Mouse (Mus musculus) right cerebral cortex, postnatal 10 days (tissue): ENCODE results near the gene B4galnt3.
A peak's percentile ranks its signal among the peaks of the same experiment; 100 is the strongest.
"Not testable (repeated sequence)": the region's sequence is repeated elsewhere in the genome, so short reads cannot be mapped to it uniquely, and the experiment has no call there.

ENCODE experiments used
- DNase-seq, 2 experiments: peaks; one replicate each; pipeline ENCODE4 v3.0.0; 2021; ENCODE audit warnings: low spot score in 2 of 2

The B4galnt3 gene

GRCm38 (mm10) chr6:120294056-120294784 lies at the start of gene B4galnt3, which contains the start of gene D330020A13Rik:
TSS of gene B4galnt3 (minus strand) at chr6:120294559.
TSS of gene D330020A13Rik (plus strand) at chr6:120294364.
- peak; percentile 60 to 74 for DNase-seq

GRCm38 (mm10) chr6:120343992-120344391 lies 49.6 kb upstream of the B4galnt3 start:
- DNase-seq: no peak

DNA sequence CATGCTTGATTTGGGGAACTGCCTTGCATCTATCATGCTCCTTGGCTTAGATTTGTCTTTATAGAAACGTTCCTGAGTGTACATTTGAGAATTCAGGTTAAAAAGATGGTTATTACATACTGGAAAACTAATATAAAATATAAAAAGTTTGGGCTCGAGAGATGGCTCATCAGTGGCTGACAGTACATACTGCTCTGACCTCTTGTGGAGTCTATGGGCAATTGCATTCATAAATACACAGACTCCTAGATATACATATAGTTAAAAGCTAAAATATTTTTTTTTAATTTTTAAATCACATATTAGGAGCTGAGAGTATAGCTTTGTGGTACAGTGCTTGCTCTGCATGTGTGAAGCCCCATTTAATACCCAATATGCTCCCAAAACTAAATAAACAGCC lies 38.0 kb upstream of the B4galnt3 start:
- DNase-seq: no peak

DNA sequence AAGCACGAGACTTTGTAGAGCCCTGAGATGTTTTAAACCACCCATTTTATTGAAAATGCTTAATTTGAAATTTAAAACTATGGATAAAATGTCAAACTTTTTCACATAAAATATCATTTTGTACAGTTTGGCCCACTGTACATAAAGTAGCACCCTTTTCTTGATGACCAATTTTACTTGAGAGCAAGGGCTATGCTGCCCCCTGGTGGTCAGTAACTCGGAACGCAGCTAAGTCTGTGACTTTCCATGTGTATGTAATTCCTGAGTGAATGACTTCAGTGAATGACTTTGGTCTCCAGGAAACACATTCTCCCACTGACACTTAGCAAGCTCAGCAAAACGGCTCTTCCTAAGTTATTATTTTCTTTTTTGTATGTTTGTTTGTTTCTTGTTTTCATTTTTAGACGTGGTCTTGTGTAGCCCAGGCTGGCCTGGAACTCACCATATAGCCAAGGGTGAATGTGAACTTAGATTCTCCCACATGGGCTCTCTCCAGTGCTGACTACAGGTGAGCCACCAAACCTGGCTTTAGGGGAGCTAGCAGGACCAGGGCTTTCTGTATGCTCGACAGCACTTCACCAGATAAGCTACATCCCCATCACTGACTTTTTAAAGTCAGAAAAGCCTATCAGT lies 30.1 kb upstream of the B4galnt3 start:
- DNase-seq: peak; percentile 74 to 81

DNA sequence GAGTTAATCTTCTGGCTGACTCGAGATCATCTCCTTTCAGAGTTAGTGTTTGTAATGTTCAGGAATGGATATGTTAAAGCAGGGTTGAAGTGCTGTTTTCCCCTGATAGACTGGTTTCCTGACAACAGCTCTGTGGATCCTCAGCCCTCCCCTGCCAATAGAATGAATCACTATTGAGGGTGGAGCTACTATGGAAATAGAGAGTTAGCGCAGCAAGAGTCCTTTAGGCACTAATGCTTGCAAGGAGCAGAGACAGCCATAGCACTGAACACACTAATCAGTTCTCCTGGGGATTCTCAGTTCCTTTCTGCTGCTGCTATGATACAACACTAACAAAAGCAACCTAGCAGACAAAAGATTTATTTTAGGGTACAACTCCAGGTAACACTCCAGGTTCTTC lies 26.0 kb upstream of the B4galnt3 start:
- DNase-seq: no peak

DNA sequence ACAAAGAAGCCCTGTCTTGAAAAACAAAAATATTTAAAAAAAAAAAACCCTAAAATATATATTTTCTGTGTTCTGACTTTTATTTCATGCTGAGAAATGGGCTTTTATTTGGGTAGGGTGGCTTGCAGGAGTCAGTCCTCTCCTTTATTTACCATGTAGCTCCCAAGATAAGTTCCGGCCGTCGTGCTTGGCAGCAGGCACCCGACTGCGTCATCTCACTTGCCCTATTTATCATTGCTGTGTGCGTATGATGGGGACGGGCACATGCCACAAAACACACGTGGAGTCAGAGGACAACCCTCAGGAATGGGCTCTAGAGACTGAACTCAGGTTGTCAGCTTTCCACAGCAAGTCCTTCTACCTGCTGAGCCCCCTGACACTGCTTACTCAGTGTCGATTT lies 24.8 kb upstream of the B4galnt3 start:
- DNase-seq: no peak

DNA sequence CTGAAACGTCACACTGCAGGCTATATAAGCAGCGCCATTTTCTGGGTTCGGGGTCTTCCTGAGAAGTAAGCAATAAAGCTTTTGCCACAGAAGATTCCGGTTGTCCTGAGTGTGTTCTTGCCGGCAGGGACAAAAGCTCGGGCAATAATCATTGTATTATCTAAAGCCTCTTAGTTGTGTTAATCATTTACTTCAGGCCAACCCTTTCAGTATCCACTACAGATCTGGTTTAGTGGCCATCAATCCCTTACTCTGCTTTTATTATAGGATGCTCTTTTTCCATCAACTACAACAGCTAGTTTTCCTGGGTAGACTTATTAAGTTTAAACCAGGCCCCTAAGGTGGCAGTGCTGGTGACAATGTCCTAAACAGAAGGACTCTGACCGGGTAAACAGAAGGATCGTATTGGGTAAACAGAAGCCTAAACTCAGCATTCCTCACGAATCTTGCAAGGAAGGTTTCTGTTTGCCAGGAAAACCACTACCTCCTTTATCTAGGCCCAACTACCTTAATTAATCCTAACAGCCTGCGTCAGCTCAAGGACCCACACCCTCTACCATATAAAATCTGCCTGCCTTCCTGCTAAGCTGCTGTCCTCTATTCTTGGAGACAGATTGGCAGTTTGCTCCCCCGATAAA lies 24.1 kb upstream of the B4galnt3 start:
- no peak for DNase-seq

GRCm38 (mm10) chr6:120312443-120312842 lies 18.1 kb upstream of the B4galnt3 start:
- no peak for DNase-seq

GRCm38 (mm10) chr6:120309787-120310186 lies 15.4 kb upstream of the B4galnt3 start:
- DNase-seq: no peak

- DNase-seq: no peak
Measured at GRCm38 (mm10) chr6:120309338-120309737, 15.0 kb upstream of the B4galnt3 start.

GRCm38 (mm10) chr6:120306859-120307594 lies 12.7 kb upstream of the B4galnt3 start:
- no peak for DNase-seq

GRCm38 (mm10) chr6:120302755-120303316 lies 8.5 kb upstream of the B4galnt3 start:
- DNase-seq: peak in 1 of 2 experiments; percentile 29

DNA sequence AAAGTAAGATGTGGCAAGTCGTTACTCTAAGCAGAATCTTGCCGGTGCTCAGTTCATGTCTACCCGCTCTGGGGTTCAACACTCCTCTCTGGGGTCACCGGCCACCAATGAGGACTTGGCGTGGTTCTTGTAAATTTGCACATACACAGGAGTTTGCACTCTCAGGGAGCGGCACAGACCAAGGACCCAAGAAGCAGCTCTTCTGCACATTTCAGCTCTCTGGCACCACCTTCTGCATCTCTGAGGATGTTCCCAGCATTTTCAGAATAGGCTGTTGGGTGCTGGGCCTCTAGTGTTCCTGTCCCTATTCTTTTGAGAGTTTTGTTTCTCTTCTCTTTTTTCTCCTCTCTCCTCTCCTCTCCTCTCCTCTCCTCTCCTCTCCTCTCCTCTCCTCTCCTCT lies 6.8 kb upstream of the B4galnt3 start:
- DNase-seq: peak; percentile 63 to 73

DNA sequence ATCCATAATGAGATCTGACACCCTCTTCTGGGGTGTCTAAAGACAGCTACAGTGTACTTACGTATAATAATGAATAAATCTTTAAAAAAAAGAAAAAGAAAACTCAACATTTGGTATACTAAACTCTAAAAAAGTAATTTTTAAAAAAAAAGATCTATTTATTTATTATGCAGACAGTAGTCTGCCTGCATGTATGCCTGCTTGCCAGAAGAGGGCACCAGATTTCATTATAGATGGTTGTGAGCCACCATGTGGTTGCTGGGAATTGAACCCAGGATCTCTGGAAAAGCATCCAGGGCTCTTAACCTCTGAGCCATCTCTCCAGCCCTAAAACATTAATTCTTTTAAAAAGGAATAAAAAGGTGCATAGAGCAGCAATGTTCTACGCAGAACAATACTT lies 2.2 kb upstream of the B4galnt3 start:
- DNase-seq: not testable (repeated sequence)

GRCm38 (mm10) chr6:120294785-120295133 lies 400 bp upstream of the B4galnt3 start:
- peak; percentile 35 to 47 for DNase-seq

GRCm38 (mm10) chr6:120291396-120292009 lies 2.9 kb downstream of the B4galnt3 start:
- DNase-seq: no peak

DNA sequence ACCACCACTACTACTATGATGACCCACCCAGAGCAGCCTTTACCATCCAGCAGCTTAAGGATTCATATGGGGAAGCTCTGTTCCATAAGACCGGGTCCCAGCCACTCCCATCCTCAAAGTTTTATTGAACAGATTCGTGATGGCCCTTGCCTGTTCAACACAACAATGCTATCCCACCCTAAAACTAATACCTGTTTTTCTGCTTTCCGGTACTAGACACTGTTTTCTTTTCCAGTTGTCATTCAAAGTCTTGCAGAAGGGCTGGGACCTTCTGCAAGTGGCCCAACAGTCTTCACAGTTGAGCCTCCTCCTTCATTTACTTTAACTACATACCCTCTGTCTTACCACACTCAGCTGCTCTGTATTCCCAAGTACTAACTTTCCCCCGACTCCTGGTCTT lies 4.9 kb downstream of the B4galnt3 start:
- no peak for DNase-seq

- DNase-seq: no peak
Measured at GRCm38 (mm10) chr6:120288541-120288940, 5.8 kb downstream of the B4galnt3 start.

DNA sequence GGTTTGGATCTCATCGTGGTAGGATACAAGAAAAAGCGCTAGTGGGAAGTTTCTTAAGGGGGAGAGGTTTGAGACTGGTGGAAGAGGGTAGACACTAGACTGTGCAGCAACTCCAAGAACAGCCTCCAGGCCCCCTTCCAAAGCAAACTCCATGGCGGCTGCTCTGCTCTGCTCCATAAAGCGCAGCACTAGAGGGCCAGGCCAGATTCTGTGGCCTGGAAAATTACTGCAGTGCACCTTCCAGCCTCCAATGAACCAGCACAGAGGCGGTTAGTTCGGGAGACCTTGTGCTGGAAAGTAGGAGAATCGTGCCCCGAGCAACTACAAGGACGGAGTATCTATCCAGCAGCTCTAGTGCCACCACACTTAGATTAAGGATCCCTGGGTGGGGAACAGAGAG lies 7.1 kb downstream of the B4galnt3 start:
- no peak for DNase-seq

DNA sequence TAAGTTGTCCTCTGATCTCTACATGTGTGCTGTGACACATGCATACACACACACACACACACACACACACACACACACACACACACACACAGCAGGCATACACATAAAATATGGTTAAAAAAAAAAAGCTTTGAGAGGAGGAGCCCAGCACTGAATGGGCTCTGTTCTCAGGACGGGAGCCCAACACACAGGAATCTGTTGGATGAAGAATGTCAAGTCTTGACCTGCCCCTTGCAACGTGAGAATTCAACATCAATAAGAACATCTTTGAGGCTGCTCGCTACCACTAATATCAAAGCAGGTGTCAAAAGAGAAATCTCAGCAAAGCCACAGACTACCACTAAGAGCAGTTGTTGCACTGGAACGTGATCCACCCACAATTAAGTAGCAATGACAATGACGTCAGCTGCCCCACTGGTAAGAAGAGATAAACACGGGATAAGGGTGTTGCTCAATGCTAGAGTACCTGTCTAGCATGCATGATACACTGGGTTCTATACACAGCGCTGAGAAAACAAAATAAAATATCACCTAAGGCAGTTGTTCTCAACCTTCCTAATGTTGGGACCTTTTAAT lies 17.4 kb downstream of the B4galnt3 start:
- DNase-seq: no peak

DNA sequence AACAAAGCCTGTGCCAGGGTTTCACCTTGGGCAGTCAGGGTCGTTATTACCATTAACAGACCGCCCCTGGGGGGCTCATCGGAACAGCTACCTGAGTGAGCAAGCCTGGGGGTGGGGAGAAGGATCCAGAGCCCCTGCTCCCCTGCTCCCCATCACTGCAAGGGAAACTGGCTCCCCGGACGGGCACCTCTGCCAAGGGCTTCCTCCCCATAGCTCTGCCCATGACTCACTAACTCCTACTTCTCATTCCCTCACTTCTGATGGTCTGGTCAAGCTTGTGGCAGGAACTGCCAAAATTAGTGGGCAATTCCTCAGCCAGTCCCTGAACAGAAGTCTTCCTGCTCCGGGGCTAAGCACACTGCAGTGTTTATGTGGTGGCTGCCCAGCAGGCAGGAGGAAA lies 19.1 kb downstream of the B4galnt3 start:
- no peak for DNase-seq
